Mouse (Mus musculus) midbrain, embryonic 13.5 days (tissue): ENCODE measurements around the gene Olfr237-ps1. TPM values are rescaled to one million over a fixed set of nuclear protein-coding genes. Genes with fewer than 3 reads are reported as not detected.

Experiments
- ATAC-seq: fragments of 200-750 bp; cut with Nextera tagmentation; 2 replicates; pipeline ENCODE4 v1.8.0; 2017; ENCODE audit warnings: mild to moderate bottlenecking, moderate TSS enrichment, moderate library complexity
- H3K27ac ChIP-seq: fragments of 300-500 bp; sonication (generic); 2 replicates; pipeline ENCODE4 v1.5.1; 2015; ENCODE audit warnings: inconsistent platforms, mild to moderate bottlenecking, moderate library complexity
- H3K27me3 ChIP-seq: fragments of 300-500 bp; sonication (generic); 2 replicates; pipeline ENCODE4 v1.6.1; 2015; ENCODE audit warnings: mild to moderate bottlenecking, inconsistent platforms
- H3K36me3 ChIP-seq: fragments of 300-500 bp; sonication (generic); 2 replicates; pipeline ENCODE4 v1.6.1; 2015; ENCODE audit warnings: mild to moderate bottlenecking, inconsistent platforms
- H3K4me1 ChIP-seq: fragments of 300-500 bp; sonication (generic); replicated peaks from 2 replicates; pipeline ENCODE4 v1.6.1; 2015; ENCODE audit warnings: inconsistent platforms
- H3K4me2 ChIP-seq: fragments of 300-500 bp; sonication (generic); replicated peaks from 2 replicates; pipeline ENCODE4 v1.6.1; 2015; ENCODE audit warnings: moderate library complexity, mild to moderate bottlenecking, inconsistent platforms
- H3K4me3 ChIP-seq: fragments of 300-500 bp; sonication (generic); replicated peaks from 2 replicates; pipeline ENCODE4 v1.5.1; 2015; ENCODE audit warnings: mild to moderate bottlenecking, inconsistent platforms
- H3K9ac ChIP-seq: fragments of 300-500 bp; sonication (generic); replicated peaks from 2 replicates; pipeline ENCODE4 v1.6.1; 2015; ENCODE audit warnings: mild to moderate bottlenecking, inconsistent platforms
- H3K9me3 ChIP-seq: fragments of 300-500 bp; sonication (generic); 2 replicates; pipeline ENCODE4 v1.6.1; 2016; ENCODE audit warnings: mild to moderate bottlenecking, inconsistent platforms
- WGBS: fragments of 180-500 bp; shearing (Covaris S2); methylation state at CpG from one replicate; pipeline ENCODE4 v1.1.7; 2015; 5-methylcytosine and 5-hydroxymethylcytosine counted together
- polyA plus RNA-seq: library from polyadenylated mRNA; unstranded; fragments of >200 nt; fragmentation: Nextera tagmentation; extraction: Ambion mirVana; gene quantifications from 2 replicates; pipeline ENCODE4 v1.2.1, GENCODE M21; 2015

Gene Olfr237-ps1
- polyA plus RNA-seq, 1 experiment from 2014 or later = not detected

- Histone ChIP-seq H3K4me2 (no peak overlapping the region), H3K27me3 (no peaks in the 10 kb centered on the region), H3K36me3 (no peaks in the 10 kb centered on the region), H3K9me3 (no peaks in the 10 kb centered on the region), H3K9ac (no peak overlapping the region), H3K4me3 (no peak overlapping the region), H3K4me1 (no peaks in the 10 kb centered on the region), H3K27ac (no peak overlapping the region)
- 39% methylated on average over 2 of the region's 2 CpGs for WGBS
- ATAC-seq = no peak
Measured at GRCm38 (mm10) chr6:43205355-43205754, 59.0 kb downstream of the Olfr237-ps1 start.

Other genes starting within 250 kb of the Olfr237-ps1 start
- gene Olfr447, start 237.7 kb upstream of the Olfr237-ps1 start, polyA plus RNA-seq = not detected in 2 replicates
- gene Olfr446, start 225.2 kb upstream of the Olfr237-ps1 start, polyA plus RNA-seq = not detected in 2 replicates
- not detected in 2 replicates for gene Olfr444, start 197.5 kb upstream of the Olfr237-ps1 start, polyA plus RNA-seq
- not detected in 2 replicates for gene Olfr441, start 40.2 kb upstream of the Olfr237-ps1 start, polyA plus RNA-seq
- gene Olfr437, start 16.7 kb downstream of the Olfr237-ps1 start, polyA plus RNA-seq = not detected in 2 replicates
- gene Olfr13, start 25.6 kb downstream of the Olfr237-ps1 start, polyA plus RNA-seq = not detected in 2 replicates
- not detected in 2 replicates for gene Olfr435, start 50.6 kb downstream of the Olfr237-ps1 start, polyA plus RNA-seq
- gene Olfr434, start 66.5 kb downstream of the Olfr237-ps1 start, polyA plus RNA-seq = not detected in 2 replicates
- gene Olfr47, start 85.0 kb downstream of the Olfr237-ps1 start, polyA plus RNA-seq = not detected in 2 replicates
- gene Arhgef5, start 119.0 kb downstream of the Olfr237-ps1 start, polyA plus RNA-seq = 1.8 and 2.0 TPM in 2 replicates
- not detected in 2 replicates for gene Nobox, start 163.0 kb downstream of the Olfr237-ps1 start, polyA plus RNA-seq